Mouse (Mus musculus): ENCODE data around the gene Kcna7. TPM values are rescaled to one million over a fixed set of nuclear protein-coding genes. Genes with fewer than 3 reads are reported as not detected.
"Not testable (repeated sequence)": the region's sequence is repeated elsewhere in the genome, so short reads cannot be mapped to it uniquely, and the experiment has no call there.

Gene Kcna7
- polyA plus RNA-seq (2017; shearing (Covaris generic)): not detected

- ATAC-seq: peak; percentile 61
These were observed at the start of gene Kcna7 for GRCm38 (mm10) chr7:45405091-45406075. TSS of gene Kcna7 (plus strand) at chr7:45405653.

- no peak for ATAC-seq
These were observed 49.4 kb upstream of the Kcna7 start for GRCm38 (mm10) chr7:45356087-45356486.

- not testable (repeated sequence) for ATAC-seq
These were observed 46.4 kb upstream of the Kcna7 start for GRCm38 (mm10) chr7:45359081-45359480.

- ATAC-seq: no peak
These were observed 44.9 kb upstream of the Kcna7 start for GRCm38 (mm10) chr7:45360404-45361125.

GRCm38 (mm10) chr7:45361243-45361804 is 44.1 kb upstream of the Kcna7 start:
- ATAC-seq: peak; percentile 88

DNA sequence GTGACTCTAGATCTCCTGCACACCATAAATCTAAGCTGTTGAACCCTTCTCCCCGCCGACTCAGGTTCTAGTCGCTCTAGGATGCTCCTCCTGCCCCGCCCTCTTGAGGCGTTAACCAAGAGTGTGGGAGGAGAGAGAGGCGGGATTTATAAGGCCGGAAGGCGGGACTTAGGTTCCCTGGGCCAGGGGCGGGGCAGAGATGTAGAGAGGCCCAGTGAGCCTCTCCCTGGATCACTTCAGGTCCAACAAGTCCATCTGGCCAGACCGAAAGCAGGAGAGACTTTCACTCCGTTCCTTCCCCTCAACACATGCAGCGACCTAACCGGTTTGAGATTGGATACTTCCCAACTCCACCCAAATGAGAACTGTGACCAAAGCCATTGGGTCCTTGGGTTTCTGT is 42.7 kb upstream of the Kcna7 start:
- ATAC-seq: no peak

DNA sequence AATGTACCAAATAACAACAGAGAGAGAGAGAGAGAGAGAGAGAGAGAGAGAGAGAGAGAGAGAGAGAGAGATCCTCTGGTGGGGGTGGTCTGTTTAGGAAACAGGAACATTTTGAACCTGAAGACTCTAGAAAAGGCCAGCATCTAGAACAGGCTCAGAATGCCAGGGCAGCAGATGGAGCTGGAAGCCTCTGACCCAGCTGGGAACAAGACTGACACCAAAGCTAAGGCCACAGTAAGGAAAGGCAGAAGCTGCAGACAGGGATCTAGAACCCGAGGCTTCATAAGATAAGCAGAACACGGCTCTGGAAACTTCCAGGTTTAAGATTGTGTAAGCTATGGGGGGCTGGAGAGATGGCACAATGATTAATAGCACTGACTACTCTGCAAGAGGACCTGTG is 41.5 kb upstream of the Kcna7 start:
- no peak for ATAC-seq

DNA sequence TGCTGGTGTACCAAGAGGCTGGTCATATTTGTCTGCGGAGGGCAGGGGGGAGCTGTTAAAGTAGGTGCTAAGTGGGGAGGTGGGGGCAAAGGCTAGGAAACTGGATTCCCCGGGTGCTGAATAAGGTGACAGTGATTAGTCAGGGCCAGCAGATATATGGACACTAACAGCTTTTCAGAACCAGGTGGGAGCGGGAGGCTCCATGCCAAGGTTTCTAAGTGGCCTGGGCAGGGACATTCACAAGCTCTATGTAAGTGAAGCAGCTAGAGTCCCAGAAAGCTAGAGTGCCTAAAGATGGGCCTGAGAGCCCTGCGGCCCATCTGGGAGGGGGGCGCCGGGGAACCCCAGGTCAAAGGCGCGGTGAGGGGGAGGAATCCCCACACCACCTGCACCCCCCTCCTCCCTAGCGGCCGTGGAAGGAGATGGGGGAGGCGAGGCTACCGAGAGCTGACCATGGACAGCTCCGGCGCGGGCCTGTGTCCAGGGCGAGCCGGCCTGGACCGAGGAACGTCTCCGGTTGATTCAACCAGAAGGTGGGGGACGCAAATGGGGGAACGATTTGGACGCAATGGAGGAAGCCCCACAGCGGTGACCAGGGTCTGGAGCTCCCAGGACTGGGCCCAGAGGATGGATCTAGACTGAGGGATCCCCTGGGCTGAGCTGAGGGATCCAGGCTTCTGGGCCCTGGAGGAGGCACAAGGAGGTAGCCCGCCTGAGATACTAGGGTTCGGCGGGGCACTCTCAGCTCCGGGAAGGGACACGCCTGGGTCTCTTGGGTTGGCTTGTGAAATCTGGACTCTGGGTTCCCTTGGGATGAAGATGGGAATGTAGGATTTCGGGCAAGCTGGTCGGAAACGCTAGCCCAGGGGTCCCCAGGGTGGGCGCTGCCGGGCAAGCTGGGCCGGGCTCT is 39.5 kb upstream of the Kcna7 start:
- ATAC-seq: no peak

DNA sequence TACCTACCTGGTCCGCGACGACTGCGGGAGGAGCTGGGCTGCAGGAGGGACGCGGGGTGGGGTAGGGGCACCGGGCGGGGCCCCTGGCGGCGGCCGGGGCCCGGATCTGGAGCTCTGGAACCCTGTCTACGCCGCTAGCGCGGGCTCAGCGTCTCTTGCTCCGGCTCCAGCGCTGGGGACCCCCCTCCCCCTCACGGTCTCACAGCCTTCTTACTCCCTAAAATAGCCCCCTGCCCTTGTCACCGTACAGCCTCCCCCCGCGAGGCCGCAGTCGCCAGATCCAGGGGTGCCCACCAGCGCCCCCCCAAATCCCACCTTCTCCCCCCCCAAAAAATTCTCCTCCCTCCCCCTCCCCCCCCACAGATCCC is 38.8 kb upstream of the Kcna7 start, which contains the start of gene Ppfia3:
Gene Ppfia3, minus strand, starts transcription at position 368 of the 368 bp plus-strand sequence.
- no peak for ATAC-seq

GRCm38 (mm10) chr7:45367020-45367880 is 38.2 kb upstream of the Kcna7 start:
- peak; percentile 84 for ATAC-seq

GRCm38 (mm10) chr7:45368178-45368577 is 37.3 kb upstream of the Kcna7 start:
- no peak for ATAC-seq

- ATAC-seq: no peak
These were observed 36.3 kb upstream of the Kcna7 start for GRCm38 (mm10) chr7:45369022-45369745.

DNA sequence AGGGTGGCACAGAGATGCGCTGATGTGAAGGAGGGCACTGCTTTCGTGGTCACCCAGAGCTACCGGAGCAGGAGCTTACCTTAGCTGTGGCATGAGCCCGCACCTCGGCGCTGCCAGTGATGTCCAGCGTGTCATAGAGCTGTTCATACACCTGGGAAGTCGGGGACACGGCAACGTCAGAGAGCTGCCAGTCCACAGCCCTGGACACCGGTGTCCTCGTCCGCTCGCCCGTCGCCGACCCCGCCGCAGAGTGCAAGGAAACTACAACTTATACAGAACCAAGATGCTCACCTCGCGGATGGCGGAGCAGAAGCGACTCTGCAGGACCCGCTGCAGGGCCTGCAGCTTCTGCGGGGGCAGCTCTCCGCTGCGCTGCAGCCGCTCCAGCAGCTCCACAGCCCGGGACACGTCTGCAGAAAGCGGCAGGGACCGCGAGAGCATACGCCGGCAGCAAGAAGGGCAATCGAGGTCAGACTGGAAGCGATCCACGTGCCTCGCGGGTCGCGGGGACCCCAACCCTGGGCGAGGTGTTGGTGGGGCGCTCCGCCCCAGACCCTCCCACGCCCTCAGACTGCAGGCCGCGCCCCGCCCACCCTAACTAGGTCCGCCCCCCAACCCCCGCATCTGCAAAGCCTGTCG is 35.5 kb upstream of the Kcna7 start:
- no peak for ATAC-seq

GRCm38 (mm10) chr7:45370475-45371311 is 34.8 kb upstream of the Kcna7 start, which contains the start of gene Lin7b:
TSS of gene Lin7b (minus strand) at chr7:45370583.
- ATAC-seq: peak; percentile 55

DNA sequence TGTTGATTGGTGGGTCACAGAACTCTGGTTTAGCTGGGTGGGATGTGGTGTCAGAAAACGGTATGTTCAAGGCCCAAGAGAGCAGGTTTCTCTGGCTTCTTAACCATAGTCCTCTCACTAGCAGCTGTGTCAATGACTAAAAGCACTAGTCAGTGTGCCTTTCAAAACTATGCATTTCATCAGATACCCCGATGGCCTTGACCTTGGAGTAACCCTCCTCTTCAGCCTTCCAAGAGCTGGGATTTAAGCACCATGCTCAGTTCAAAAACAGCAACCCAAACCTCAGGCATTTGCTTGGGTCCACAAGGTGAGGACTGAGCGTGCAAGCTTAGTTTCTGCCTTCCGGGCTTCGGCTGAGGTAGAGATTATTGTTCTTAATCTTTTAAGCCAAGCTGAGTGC is 33.1 kb upstream of the Kcna7 start:
- ATAC-seq: no peak

- ATAC-seq: no peak
These were observed 30.8 kb upstream of the Kcna7 start for GRCm38 (mm10) chr7:45374620-45375019.

DNA sequence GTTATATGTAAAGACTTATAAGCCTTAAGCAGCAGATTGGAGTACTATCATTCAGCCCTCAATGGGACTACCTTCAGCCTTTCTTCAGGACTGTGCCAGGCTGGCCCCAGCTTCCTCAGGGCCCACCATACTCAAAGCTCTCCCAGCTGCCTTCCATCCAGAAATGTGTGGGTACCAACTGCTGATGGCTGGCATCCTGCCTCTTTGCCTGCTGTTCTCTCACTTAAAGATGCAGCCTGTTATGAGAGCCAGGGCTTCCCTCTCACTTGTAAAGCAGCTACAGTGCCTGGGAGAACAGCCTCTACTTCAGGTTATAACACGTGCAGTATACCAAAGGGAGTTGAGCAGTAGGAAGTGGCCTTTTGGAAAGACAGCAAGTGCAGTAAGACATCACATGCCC is 29.4 kb upstream of the Kcna7 start:
- ATAC-seq: no peak

DNA sequence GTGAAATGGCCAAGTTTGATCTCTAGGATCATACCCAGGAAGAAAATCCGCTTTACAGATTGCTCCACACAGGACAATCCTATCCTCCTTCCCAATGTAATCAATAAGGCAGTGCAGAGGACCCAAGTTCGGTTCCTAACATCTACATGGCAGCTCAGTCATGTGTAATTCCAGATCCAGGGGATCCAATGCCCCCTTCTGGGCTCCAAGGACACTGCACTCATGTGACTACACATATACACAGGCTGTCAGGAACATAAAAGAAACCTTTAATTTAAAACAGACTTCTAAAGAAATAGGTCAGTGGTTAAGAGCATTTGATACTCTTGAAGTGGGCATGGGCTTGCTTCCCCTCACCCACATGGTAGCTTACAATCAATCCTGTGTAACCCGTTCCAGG is 19.4 kb upstream of the Kcna7 start:
- no peak for ATAC-seq

DNA sequence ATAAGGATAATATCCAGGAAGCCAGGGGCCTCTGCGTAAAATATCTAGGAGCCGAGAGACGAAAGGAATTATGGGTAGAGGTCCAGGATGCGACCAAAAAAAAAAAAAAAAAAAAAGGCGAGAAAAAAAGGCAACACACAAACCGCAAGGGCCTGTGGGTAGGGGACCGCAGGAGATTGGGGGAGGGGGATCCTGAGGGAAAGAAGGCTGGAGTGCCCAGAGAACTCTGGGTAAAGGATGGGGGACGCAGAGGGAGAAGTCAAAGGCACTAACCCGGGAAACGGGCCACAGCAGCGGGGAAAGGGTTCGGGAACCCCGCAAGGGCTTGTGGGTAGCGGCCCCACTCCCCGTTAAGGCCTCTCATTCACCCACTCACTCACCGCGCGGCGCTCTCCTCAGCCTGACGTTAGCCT is 10.3 kb upstream of the Kcna7 start:
- ATAC-seq: peak; percentile 60

Measured in inflammation-experienced regulatory T-cells, adult 6 months (primary cell).